Mouse (Mus musculus) midbrain, embryonic 15.5 days (tissue): ENCODE results near the gene Olfr954. TPM values are rescaled to one million over a fixed set of nuclear protein-coding genes. Genes with fewer than 3 reads are reported as not detected.

Experiments
- ATAC-seq: fragments of 200-750 bp; cut with Nextera tagmentation; replicated peaks from 2 replicates; pipeline ENCODE4 v1.8.0; 2017; ENCODE audit warnings: moderate TSS enrichment
- H3K27ac ChIP-seq: fragments of 300-500 bp; sonication (generic); 2 replicates; pipeline ENCODE4 v1.5.1; 2015; ENCODE audit warnings: mild to moderate bottlenecking, inconsistent platforms
- H3K27me3 ChIP-seq: fragments of 300-500 bp; sonication (generic); replicated peaks from 2 replicates; pipeline ENCODE4 v1.6.1; 2015; ENCODE audit warnings: inconsistent platforms
- H3K36me3 ChIP-seq: fragments of 300-500 bp; sonication (generic); replicated peaks from 2 replicates; pipeline ENCODE4 v1.6.1; 2015; ENCODE audit warnings: inconsistent platforms
- H3K4me1 ChIP-seq: fragments of 300-500 bp; sonication (generic); 2 replicates; pipeline ENCODE4 v1.6.1; 2015; ENCODE audit warnings: inconsistent platforms
- H3K4me2 ChIP-seq: fragments of 300-500 bp; sonication (generic); 2 replicates; pipeline ENCODE4 v1.6.1; 2015; ENCODE audit warnings: inconsistent platforms, mild to moderate bottlenecking, moderate library complexity
- H3K4me3 ChIP-seq: fragments of 300-500 bp; sonication (generic); 2 replicates; pipeline ENCODE4 v1.5.1; 2015; ENCODE audit warnings: mild to moderate bottlenecking, inconsistent platforms
- H3K9ac ChIP-seq: fragments of 300-500 bp; sonication (generic); 2 replicates; pipeline ENCODE4 v1.6.1; 2015; ENCODE audit warnings: mild to moderate bottlenecking, inconsistent platforms
- H3K9me3 ChIP-seq: fragments of 300-500 bp; sonication (generic); 2 replicates; pipeline ENCODE4 v1.6.1; 2016; ENCODE audit warnings: inconsistent platforms
- WGBS: fragments of 180-500 bp; shearing (Covaris S2); methylation state at CpG from one replicate; pipeline ENCODE4 v1.1.7; 2015; ENCODE audit warnings: mixed read lengths; 5-methylcytosine and 5-hydroxymethylcytosine counted together
- polyA plus RNA-seq: library from polyadenylated mRNA; unstranded; fragments of >200 nt; fragmentation: Nextera tagmentation; extraction: Ambion mirVana; gene quantifications from 2 replicates; pipeline ENCODE4 v1.2.1, GENCODE M21; 2015

Olfr954 gene
- polyA plus RNA-seq = not detected in 2 replicates

DNA sequence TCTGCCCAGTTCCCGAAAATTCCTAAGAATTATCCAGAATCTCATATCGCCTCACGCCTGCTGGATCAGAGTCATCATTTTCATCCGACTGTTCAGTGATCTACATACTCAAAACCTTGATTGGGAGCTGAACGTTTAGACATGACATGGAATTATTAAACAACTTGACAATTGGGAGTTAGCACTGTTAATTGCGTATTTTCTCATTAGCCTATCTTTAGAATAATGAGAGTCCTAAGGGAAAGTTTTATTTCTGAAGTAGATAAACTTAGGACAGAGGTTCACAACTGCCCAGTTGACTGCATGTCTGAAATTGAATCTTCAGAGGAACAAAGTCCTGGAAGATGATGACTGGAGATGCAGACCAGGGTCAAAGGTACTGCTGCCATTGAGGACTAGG is at the start of gene Olfr954:
Gene Olfr954, plus strand, starts transcription at position 301 of the 400 bp plus-strand sequence.
- no peak for ATAC-seq
- Histone ChIP-seq H3K27ac (no peak within 1 kb of the TSS), H3K9ac (no peak within 1 kb of the TSS), H3K4me1 (no peaks in the 10 kb centered on the region), H3K27me3 (no peaks in the 10 kb centered on the region), H3K4me3 (no peak within 1 kb of the TSS), H3K36me3 (no peaks in the 10 kb centered on the region), H3K4me2 (no peak within 1 kb of the TSS), H3K9me3 (no peaks in the 10 kb centered on the region)
- WGBS = 89% methylated on average over 6 of the region's 6 CpGs

DNA sequence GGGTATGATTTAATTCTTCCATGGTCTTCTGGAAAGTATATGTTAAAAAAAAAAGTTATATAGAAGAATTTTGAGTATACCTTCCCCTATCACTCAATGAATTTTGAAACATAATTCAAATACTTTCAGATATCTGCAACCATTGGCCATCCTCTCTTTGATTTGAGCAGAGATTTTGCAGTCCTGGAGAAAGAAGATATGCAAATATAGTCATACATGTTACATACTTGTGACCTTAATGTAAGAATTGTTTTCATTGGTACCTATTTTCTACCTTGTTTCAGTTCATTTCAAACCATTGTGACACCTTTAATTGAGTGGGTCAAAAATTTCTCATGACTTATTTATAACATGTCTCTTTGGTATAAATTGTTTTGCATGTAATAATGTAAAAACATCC is 29.5 kb upstream of the Olfr954 start, which contains the start of gene Olfr952:
Gene Olfr952, minus strand, starts transcription at position 101 of the 400 bp plus-strand sequence.
- Histone ChIP-seq H3K27me3 (no peaks in the 10 kb centered on the region), H3K4me3 (no peak within 1 kb of the TSS), H3K9ac (no peak within 1 kb of the TSS), H3K9me3 (no peaks in the 10 kb centered on the region), H3K4me2 (no peak within 1 kb of the TSS), H3K27ac (no peak within 1 kb of the TSS), H3K4me1 (no peaks in the 10 kb centered on the region), H3K36me3 (no peaks in the 10 kb centered on the region)
- ATAC-seq = no peak

DNA sequence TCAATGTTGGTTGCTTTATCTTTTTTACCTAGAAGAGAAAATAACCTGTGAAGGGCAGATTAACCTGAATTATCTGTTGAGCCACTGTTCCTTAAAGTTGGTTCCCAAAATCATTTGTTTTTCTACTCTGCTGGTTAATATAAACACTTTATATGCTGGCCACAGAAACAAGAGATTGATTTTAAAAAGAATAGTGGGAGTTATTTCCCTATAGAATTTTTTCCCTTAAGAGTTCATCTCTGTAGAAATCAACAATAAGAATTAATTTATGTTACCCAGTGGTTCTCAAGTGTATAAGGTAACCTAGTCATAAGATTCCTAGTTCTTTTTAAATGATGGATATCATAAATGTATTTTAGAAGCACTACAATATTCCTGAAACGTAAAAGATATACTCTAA is 15.3 kb downstream of the Olfr954 start, which contains the start of gene Olfr955:
Gene Olfr955, minus strand, starts transcription at position 101 of the 400 bp plus-strand sequence.
- Histone ChIP-seq H3K36me3 (no peaks in the 10 kb centered on the region), H3K4me2 (no peak within 1 kb of the TSS), H3K4me1 (no peaks in the 10 kb centered on the region), H3K27me3 (no peaks in the 10 kb centered on the region), H3K9me3 (no peaks in the 10 kb centered on the region), H3K4me3 (no peak within 1 kb of the TSS), H3K27ac (no peak within 1 kb of the TSS), H3K9ac (no peak within 1 kb of the TSS)
- 42% methylated on average over 1 of the region's 1 CpGs for WGBS
- ATAC-seq = no peak

DNA sequence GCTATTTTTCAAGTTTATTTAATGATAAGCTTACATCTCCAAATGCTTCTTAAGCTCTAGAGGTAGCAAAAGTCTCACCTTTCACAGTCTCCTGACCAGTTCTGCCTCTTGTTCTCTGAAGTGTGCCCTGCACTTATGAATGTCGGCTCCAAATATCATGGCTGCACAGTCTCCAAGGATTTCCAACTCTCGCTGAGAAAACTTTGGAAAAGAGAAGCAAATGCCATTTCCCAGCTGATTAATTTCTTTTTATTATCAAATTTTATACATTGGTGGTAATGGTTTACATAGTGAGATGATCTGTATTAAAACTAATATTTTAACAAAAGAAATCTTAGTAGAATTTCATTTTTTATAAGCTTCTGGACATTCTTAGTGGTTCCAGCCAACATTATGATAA is 37.4 kb downstream of the Olfr954 start, which contains the start of gene Olfr44:
Gene Olfr44, minus strand, starts transcription at position 101 of the 400 bp plus-strand sequence.
- Histone ChIP-seq H3K9ac (no peak within 1 kb of the TSS), H3K36me3 (no peaks in the 10 kb centered on the region), H3K4me2 (no peak within 1 kb of the TSS), H3K4me3 (no peak within 1 kb of the TSS), H3K27ac (no peak within 1 kb of the TSS), H3K27me3 (no peaks in the 10 kb centered on the region), H3K9me3 (no peaks in the 10 kb centered on the region), H3K4me1 (no peaks in the 10 kb centered on the region)
- 96% methylated on average over 2 of the region's 2 CpGs for WGBS
- no peak for ATAC-seq

DNA sequence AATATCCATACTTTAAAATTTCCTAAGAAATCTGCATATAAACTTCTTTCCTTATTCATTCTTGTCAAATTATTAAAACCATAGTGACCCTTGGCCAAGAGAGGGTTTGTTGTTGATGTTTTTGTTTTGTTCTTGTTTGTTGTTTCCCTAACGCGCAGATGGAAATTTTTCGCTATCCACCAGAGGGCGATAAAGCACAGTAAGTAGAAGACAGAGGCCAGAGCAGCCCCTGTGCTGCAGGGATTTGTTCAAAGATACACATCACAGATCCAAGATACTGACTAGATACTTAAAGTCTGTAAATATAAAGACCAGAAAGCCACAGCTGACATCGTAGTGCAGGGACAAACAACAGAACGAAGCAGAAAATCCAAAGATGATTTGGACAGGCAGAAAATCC is 52.5 kb downstream of the Olfr954 start:
- 8% methylated on average over 6 of the region's 6 CpGs for WGBS
- no peaks in the 10 kb centered on the region for H3K27me3 ChIP-seq

DNA sequence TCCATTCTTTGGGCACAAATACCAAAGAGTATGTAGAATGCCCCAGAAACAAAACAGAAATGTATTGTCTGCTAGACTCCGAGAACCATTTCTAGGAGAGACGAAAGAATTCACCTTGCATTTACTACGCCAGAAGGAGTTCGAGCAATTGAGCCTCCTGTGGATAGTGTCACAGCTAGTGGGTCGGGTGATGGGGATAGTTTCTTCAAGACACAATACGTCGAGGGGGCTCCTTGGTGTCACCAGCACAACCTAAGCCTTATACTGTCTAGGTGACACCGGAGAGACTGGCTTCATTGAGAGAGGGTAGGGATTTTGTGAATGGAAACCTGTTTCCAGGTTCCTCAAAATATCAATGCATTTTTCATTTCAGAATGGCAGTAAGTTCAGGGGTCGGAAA is 52.9 kb downstream of the Olfr954 start:
- H3K9ac ChIP-seq = no peak overlapping the region
- no peaks in the 10 kb centered on the region for H3K27me3 ChIP-seq
- no peaks in the 10 kb centered on the region for H3K36me3 ChIP-seq
- no peaks in the 10 kb centered on the region for H3K9me3 ChIP-seq
- H3K4me2 ChIP-seq = no peak overlapping the region
- no peak overlapping the region for H3K27ac ChIP-seq
- H3K4me3 ChIP-seq = no peak overlapping the region
- peaks cover 4% of the 10 kb centered on the region; the same call in 1 of the 2 replicates for H3K4me1 ChIP-seq
- WGBS = 79% methylated on average over 9 of the region's 9 CpGs
- ATAC-seq = peak; percentile 70

More for the DNA sequence above, 52.5 kb downstream of the Olfr954 start:
- Histone ChIP-seq H3K27ac (no peak overlapping the region), H3K36me3 (no peaks in the 10 kb centered on the region), H3K4me2 (no peak overlapping the region), H3K9me3 (no peaks in the 10 kb centered on the region), H3K4me3 (no peak overlapping the region), H3K9ac (no peak overlapping the region), H3K4me1 (peaks cover 4% of the 10 kb centered on the region; the same call in 1 of the 2 replicates)
- ATAC-seq = peak; percentile 92

Other genes with a start within 250 kb of the Olfr954 start
- gene Olfr1537, start 206.7 kb upstream of the Olfr954 start, polyA plus RNA-seq = not detected in 2 replicates
- gene Olfr945, start 179.9 kb upstream of the Olfr954 start, polyA plus RNA-seq = not detected in 2 replicates
- not detected in 2 replicates for gene Olfr948, start 130.7 kb upstream of the Olfr954 start, polyA plus RNA-seq
- gene Olfr951, start 69.3 kb upstream of the Olfr954 start, polyA plus RNA-seq = not detected in 2 replicates
- not detected in 2 replicates for gene Olfr952, start 29.6 kb upstream of the Olfr954 start, polyA plus RNA-seq
- not detected in 2 replicates for gene Olfr955, start 15.2 kb downstream of the Olfr954 start, polyA plus RNA-seq
- gene Olfr44, start 37.3 kb downstream of the Olfr954 start, polyA plus RNA-seq = not detected in 2 replicates
- gene Olfr957, start 59.1 kb downstream of the Olfr954 start, polyA plus RNA-seq = not detected in 2 replicates
- not detected in 2 replicates for gene Olfr958, start 97.4 kb downstream of the Olfr954 start, polyA plus RNA-seq
- not detected in 2 replicates for gene Olfr959, start 118.9 kb downstream of the Olfr954 start, polyA plus RNA-seq
- gene AW551984, start 147.7 kb downstream of the Olfr954 start, polyA plus RNA-seq = 172 and 184 TPM in 2 replicates
- gene Olfr148, start 154.0 kb downstream of the Olfr954 start, polyA plus RNA-seq = not detected in 2 replicates
- not detected in 2 replicates for gene Olfr960, start 164.7 kb downstream of the Olfr954 start, polyA plus RNA-seq
- gene Olfr961, start 188.4 kb downstream of the Olfr954 start, polyA plus RNA-seq = not detected in 2 replicates
- not detected in 2 replicates for gene Olfr963, start 210.5 kb downstream of the Olfr954 start, polyA plus RNA-seq